Mouse (Mus musculus): ENCODE measurements around the gene Stab2. TPM values are rescaled to one million over a fixed set of nuclear protein-coding genes. Genes with fewer than 3 reads are reported as not detected.

Stab2 gene
- polyA plus RNA-seq, 1 experiment: 0.31 TPM

- Histone ChIP-seq H3K4me3 (ENCODE audit: insufficient read depth, low read length) (no peak overlapping the region), H3K27ac (ENCODE audit: insufficient read depth, low read depth, low read length) (no peak overlapping the region), H3K4me1 (ENCODE audit: control insufficient read depth, insufficient read depth, low read length) (peaks cover 3% of the 10 kb centered on the region)
- TF ChIP-seq CTCF (IDR thresholded peaks at IDR 0.05; ENCODE audit: low read depth, low read length) (no peak), POLR2A (IDR thresholded peaks at IDR 0.05; ENCODE audit: borderline replicate concordance, low read depth, low read length) (no peak)
Observed at GRCm38 (mm10) chr10:86915595-86915994, 92.2 kb downstream of the Stab2 start.

GRCm38 (mm10) chr10:86908562-86908961 lies 99.3 kb downstream of the Stab2 start:
- Histone ChIP-seq H3K4me1 (ENCODE audit: control insufficient read depth, insufficient read depth, low read length) (peaks cover 4% of the 10 kb centered on the region; the same call in 1 of the 2 replicates), H3K27ac (ENCODE audit: insufficient read depth, low read depth, low read length) (no peak overlapping the region), H3K4me3 (ENCODE audit: insufficient read depth, low read length) (no peak overlapping the region)
- TF ChIP-seq CTCF (IDR thresholded peaks at IDR 0.05; ENCODE audit: low read depth, low read length): no peak
- TF ChIP-seq POLR2A (IDR thresholded peaks at IDR 0.05; ENCODE audit: borderline replicate concordance, low read depth, low read length): no peak

GRCm38 (mm10) chr10:86907043-86907442 lies 100.8 kb downstream of the Stab2 start:
- no peak for TF ChIP-seq CTCF (IDR thresholded peaks at IDR 0.05; ENCODE audit: low read depth, low read length)
- Histone ChIP-seq H3K4me1 (ENCODE audit: control insufficient read depth, insufficient read depth, low read length) (peaks cover 4% of the 10 kb centered on the region; the same call in 1 of the 2 replicates), H3K27ac (ENCODE audit: insufficient read depth, low read depth, low read length) (no peak overlapping the region), H3K4me3 (ENCODE audit: insufficient read depth, low read length) (no peak overlapping the region)

- Histone ChIP-seq H3K27ac (ENCODE audit: insufficient read depth, low read depth, low read length) (no peak overlapping the region), H3K4me3 (ENCODE audit: insufficient read depth, low read length) (no peak overlapping the region)
Observed at GRCm38 (mm10) chr10:86895531-86895930, 112.3 kb downstream of the Stab2 start.

GRCm38 (mm10) chr10:86891066-86891465 lies 116.8 kb downstream of the Stab2 start:
- Histone ChIP-seq H3K27ac (ENCODE audit: insufficient read depth, low read depth, low read length) (no peak overlapping the region), H3K4me3 (ENCODE audit: insufficient read depth, low read length) (no peak overlapping the region), H3K4me1 (ENCODE audit: control insufficient read depth, insufficient read depth, low read length) (peaks cover 34% of the 10 kb centered on the region)
- TF ChIP-seq POLR2A (IDR thresholded peaks at IDR 0.05; ENCODE audit: borderline replicate concordance, low read depth, low read length): no peak
- TF ChIP-seq CTCF (IDR thresholded peaks at IDR 0.05; ENCODE audit: low read depth, low read length): no peak

More at GRCm38 (mm10) chr10:86895531-86895930, 112.3 kb downstream of the Stab2 start:
- no peak for TF ChIP-seq CTCF (IDR thresholded peaks at IDR 0.05; ENCODE audit: low read depth, low read length)
- TF ChIP-seq POLR2A (IDR thresholded peaks at IDR 0.05; ENCODE audit: borderline replicate concordance, low read depth, low read length): no peak
- H3K4me1 ChIP-seq (ENCODE audit: control insufficient read depth, insufficient read depth, low read length): peaks cover under 1% of the 10 kb centered on the region; the same call in 1 of the 2 replicates

GRCm38 (mm10) chr10:86890166-86890930 lies 117.5 kb downstream of the Stab2 start:
- H3K4me1 ChIP-seq (ENCODE audit: control insufficient read depth, insufficient read depth, low read length): peaks cover 41% of the 10 kb centered on the region

GRCm38 (mm10) chr10:86889440-86889839 lies 118.4 kb downstream of the Stab2 start:
- Histone ChIP-seq H3K4me1 (ENCODE audit: control insufficient read depth, insufficient read depth, low read length) (peaks cover 50% of the 10 kb centered on the region), H3K27ac (ENCODE audit: insufficient read depth, low read depth, low read length) (peak overlapping the region; percentile 73), H3K4me3 (ENCODE audit: insufficient read depth, low read length) (no peak overlapping the region)
- no peak for TF ChIP-seq POLR2A (IDR thresholded peaks at IDR 0.05; ENCODE audit: borderline replicate concordance, low read depth, low read length)
- no peak for TF ChIP-seq CTCF (IDR thresholded peaks at IDR 0.05; ENCODE audit: low read depth, low read length)

More at GRCm38 (mm10) chr10:86890166-86890930, 117.5 kb downstream of the Stab2 start:
- peak overlapping the region; percentile 34 for H3K27ac ChIP-seq (ENCODE audit: insufficient read depth, low read depth, low read length)
- TF ChIP-seq POLR2A (IDR thresholded peaks at IDR 0.05; ENCODE audit: borderline replicate concordance, low read depth, low read length) (no peak), CTCF (IDR thresholded peaks at IDR 0.05; ENCODE audit: low read depth, low read length) (no peak)
- H3K4me3 ChIP-seq (ENCODE audit: insufficient read depth, low read length): no peak overlapping the region

- H3K4me3 ChIP-seq (ENCODE audit: insufficient read depth, low read length): no peak overlapping the region
- TF ChIP-seq POLR2A (IDR thresholded peaks at IDR 0.05; ENCODE audit: borderline replicate concordance, low read depth, low read length) (no peak), CTCF (IDR thresholded peaks at IDR 0.05; ENCODE audit: low read depth, low read length) (no peak)
- H3K4me1 ChIP-seq (ENCODE audit: control insufficient read depth, insufficient read depth, low read length): peaks cover 66% of the 10 kb centered on the region
- peak overlapping the region; percentile 97 for H3K27ac ChIP-seq (ENCODE audit: insufficient read depth, low read depth, low read length)
Observed at GRCm38 (mm10) chr10:86886434-86886833, 121.4 kb downstream of the Stab2 start.

- TF ChIP-seq POLR2A (IDR thresholded peaks at IDR 0.05; ENCODE audit: borderline replicate concordance, low read depth, low read length) (no peak), CTCF (IDR thresholded peaks at IDR 0.05; ENCODE audit: low read depth, low read length) (no peak)
- H3K27ac ChIP-seq (ENCODE audit: insufficient read depth, low read depth, low read length): peak overlapping the region; percentile 83
Observed at GRCm38 (mm10) chr10:86881448-86881847, 126.4 kb downstream of the Stab2 start.

GRCm38 (mm10) chr10:86880071-86880806 lies 127.6 kb downstream of the Stab2 start:
- peaks cover 36% of the 10 kb centered on the region for H3K4me1 ChIP-seq (ENCODE audit: control insufficient read depth, insufficient read depth, low read length)
- TF ChIP-seq POLR2A (IDR thresholded peaks at IDR 0.05; ENCODE audit: borderline replicate concordance, low read depth, low read length) (no peak), CTCF (IDR thresholded peaks at IDR 0.05; ENCODE audit: low read depth, low read length) (no peak)

More at GRCm38 (mm10) chr10:86881448-86881847, 126.4 kb downstream of the Stab2 start:
- Histone ChIP-seq H3K4me1 (ENCODE audit: control insufficient read depth, insufficient read depth, low read length) (peaks cover 44% of the 10 kb centered on the region), H3K4me3 (ENCODE audit: insufficient read depth, low read length) (no peak overlapping the region)

More at GRCm38 (mm10) chr10:86880071-86880806, 127.6 kb downstream of the Stab2 start:
- no peak overlapping the region for H3K27ac ChIP-seq (ENCODE audit: insufficient read depth, low read depth, low read length)
- no peak overlapping the region for H3K4me3 ChIP-seq (ENCODE audit: insufficient read depth, low read length)
